Mouse (Mus musculus): Measurements from ENCODE around the gene Nkd2.

DNA sequence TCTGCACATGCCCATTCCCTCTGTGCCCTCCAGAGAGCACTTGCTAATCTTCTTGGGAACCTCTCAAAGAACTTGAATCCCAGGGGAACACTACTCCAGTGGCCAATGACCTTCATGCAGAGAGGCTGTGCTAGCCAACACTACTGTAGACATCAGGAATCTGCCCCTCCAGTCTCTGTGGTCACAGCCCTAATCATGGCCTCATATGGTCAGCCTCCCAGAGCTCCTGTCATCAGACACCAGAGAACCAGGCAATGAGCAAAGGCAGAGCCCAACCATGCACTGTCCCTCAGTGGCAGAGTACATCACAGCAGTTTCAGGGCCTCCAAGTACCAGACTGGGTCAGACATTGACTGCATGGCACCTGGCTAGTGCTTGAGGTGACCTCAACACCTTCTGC lies 4.7 kb downstream of the Nkd2 start:
- TF ChIP-seq CTCF (IDR thresholded peaks at IDR 0.05; ENCODE audit: low read depth, low read length) = no peak
- TF ChIP-seq POLR2A (IDR thresholded peaks at IDR 0.05; ENCODE audit: extremely low read depth, insufficient read depth, low read length) = no peak

Measured in liver, adult 2 months (tissue).